Mouse (Mus musculus) ES-E14 (cell line): ENCODE data around the gene Xrcc5. TPM values are rescaled to one million over a fixed set of nuclear protein-coding genes. Genes with fewer than 3 reads are reported as not detected.
A peak's percentile ranks its signal among the peaks of the same experiment; 100 is the strongest.

Experiments used
- DNase-seq: peaks from one replicate; pipeline ENCODE4 v3.0.0-alpha.2; 2013; ENCODE audit warnings: low read depth, low spot score
- H3K27ac ChIP-seq: 2 replicates; pipeline ENCODE4 v1.5.1; 2012; ENCODE audit warnings: low read depth, mild to moderate bottlenecking, low read length, moderate library complexity, mixed read lengths; ENCODE audit not compliant: poor library complexity, insufficient read depth, severe bottlenecking
- H3K36me3 ChIP-seq: 2 replicates; pipeline ENCODE4 v1.6.1; 2012; ENCODE audit warnings: mild to moderate bottlenecking, low read length, moderate library complexity, mixed read lengths; ENCODE audit not compliant: control insufficient read depth, poor library complexity, insufficient read depth, severe bottlenecking
- H3K4me1 ChIP-seq, 2 experiments: fragments of 150-350 bp in 1 of 2; sonication (generic) in 1 of 2; 2 replicates each; pipeline ENCODE4 v1.6.1; 2012; ENCODE audit warnings: low read length in 2 of 2, mild to moderate bottlenecking in 1 of 2, mixed read lengths in 1 of 2; ENCODE audit not compliant: control insufficient read depth in 2 of 2, insufficient read depth in 2 of 2, poor library complexity in 1 of 2
- H3K4me3 ChIP-seq, 2 experiments: fragments of 150-350 bp in 1 of 2; sonication (generic) in 1 of 2; 2 replicates each; pipeline ENCODE4 v1.5.1; 2012; ENCODE audit warnings: low read length in 2 of 2, low read depth in 1 of 2, mild to moderate bottlenecking in 1 of 2, mixed read lengths in 1 of 2; ENCODE audit not compliant: insufficient read depth in 1 of 2, poor library complexity in 1 of 2, severe bottlenecking in 1 of 2
- H3K9ac ChIP-seq: 2 replicates; pipeline ENCODE4 v1.6.1; 2012; ENCODE audit warnings: low read depth, mild to moderate bottlenecking, low read length, mixed read lengths; ENCODE audit not compliant: poor library complexity, insufficient read depth, severe bottlenecking
- H3K9me3 ChIP-seq: fragments of 150-350 bp; sonication (generic); 2 replicates; pipeline ENCODE4 v1.6.1; 2012; ENCODE audit warnings: low read depth, mild to moderate bottlenecking, low read length; ENCODE audit not compliant: control insufficient read depth, insufficient read depth
- CHD2 ChIP-seq: IDR thresholded peaks from 2 replicates; pipeline ENCODE4 v1.6.1; 2014; ENCODE audit warnings: mild to moderate bottlenecking, low read depth, low read length, inconsistent platforms
- HCFC1 ChIP-seq: IDR thresholded peaks from 2 replicates; pipeline ENCODE4 v1.6.1; 2012; ENCODE audit warnings: low read length, inconsistent platforms, borderline replicate concordance; ENCODE audit not compliant: insufficient read depth
- MAFK ChIP-seq: IDR thresholded peaks from 2 replicates; pipeline ENCODE4 v1.6.1; 2014; ENCODE audit warnings: mild to moderate bottlenecking, low read depth, low read length, inconsistent platforms; ENCODE audit not compliant: insufficient read depth
- ZC3H11A ChIP-seq: IDR thresholded peaks from 2 replicates; pipeline ENCODE4 v1.6.1; 2012; ENCODE audit warnings: low read depth, mild to moderate bottlenecking, inconsistent platforms, low read length, borderline replicate concordance
- ZNF384 ChIP-seq: IDR thresholded peaks from 2 replicates; pipeline ENCODE4 v1.6.1; 2012; ENCODE audit warnings: low read depth, low read length, inconsistent platforms
- in situ Hi-C, 2 experiments: fragments of 600-800 bp; cut with MboI; formaldehyde crosslinking; loops; one replicate each; pipeline ENCODE4 v1.15.1; 2025; ENCODE audit warnings: low sequenced_read_pairs in 2 of 2, inconsistent platforms in 1 of 2; ENCODE audit not compliant: unreplicated experiment in 2 of 2
- total RNA-seq: library from RNA; depleted of rRNA; stranded (reverse); fragments of 300-350 nt; gene quantifications from 2 replicates; pipeline ENCODE4 v1.2.3, GENCODE M21; 2012

The Xrcc5 gene
- total RNA-seq, 1 experiment = 72.0 TPM

GRCm38 (mm10) chr1:72428526-72428925 is 121.3 kb downstream of the Xrcc5 start:
- no peaks in the 10 kb centered on the region for H3K9me3 ChIP-seq
- H3K27ac ChIP-seq = no peak overlapping the region
- H3K4me3 ChIP-seq = peak overlapping the region in 1 of 2 experiments; percentile 11; a peak in 3 of 4 replicates
- H3K4me1 ChIP-seq = no peaks in the 10 kb centered on the region; a peak in 1 of 4 replicates
- H3K9ac ChIP-seq = no peak overlapping the region; the same call in 1 of the 2 replicates
- no peak for TF ChIP-seq CHD2
- TF ChIP-seq HCFC1 = no peak
- TF ChIP-seq ZNF384 = no peak
- TF ChIP-seq ZC3H11A = no peak
- no peak for TF ChIP-seq MAFK
- in situ Hi-C loops = no loop called here
- DNase-seq = peak; percentile 11
- H3K36me3 ChIP-seq = no peaks in the 10 kb centered on the region

DNA sequence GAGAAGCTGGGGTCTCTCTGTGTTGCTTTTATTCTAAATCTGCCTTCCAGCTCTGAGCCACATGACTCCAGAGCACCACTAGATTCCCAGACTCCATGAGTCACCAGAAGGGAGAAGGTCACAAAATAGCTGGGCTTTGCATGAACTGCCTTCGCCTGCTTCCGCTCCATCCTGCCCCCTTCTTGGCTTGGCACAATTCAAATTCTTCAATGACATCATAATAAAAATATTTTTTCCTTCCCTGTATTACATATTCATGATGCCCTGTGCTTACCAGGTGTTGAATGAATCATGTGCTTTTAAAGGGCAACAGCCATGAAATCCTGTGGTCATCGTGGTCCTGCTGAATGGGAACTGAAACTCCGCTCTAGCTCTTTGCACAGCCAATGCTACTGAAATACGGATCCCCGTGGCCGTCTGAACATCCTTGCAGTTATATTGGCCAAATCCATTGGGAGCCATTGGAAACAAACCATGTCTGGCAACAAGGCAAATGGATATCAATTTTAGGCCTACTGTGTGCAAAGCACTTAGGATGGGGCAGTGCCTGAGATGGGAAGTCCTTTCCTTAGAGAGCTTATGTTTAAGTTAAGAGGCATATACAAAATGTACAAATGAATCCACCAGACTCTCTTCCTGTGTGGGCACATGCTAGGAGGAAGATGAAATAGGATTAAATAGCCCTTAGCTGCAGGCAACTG is 122.0 kb downstream of the Xrcc5 start:
- Histone ChIP-seq H3K27ac (no peak overlapping the region), H3K9ac (no peak overlapping the region), H3K36me3 (no peaks in the 10 kb centered on the region), H3K9me3 (no peaks in the 10 kb centered on the region), H3K4me1 (no peaks in the 10 kb centered on the region; a peak in 1 of 4 replicates), H3K4me3 (no peak overlapping the region)
- TF ChIP-seq MAFK (no peak), ZNF384 (no peak), HCFC1 (no peak), CHD2 (no peak), ZC3H11A (no peak)
- in situ Hi-C loops = no loop called here
- DNase-seq = no peak

- no peaks in the 10 kb centered on the region for H3K36me3 ChIP-seq
- H3K9ac ChIP-seq = no peak overlapping the region
- in situ Hi-C loops = no loop called here
- no peak overlapping the region for H3K27ac ChIP-seq
- no peaks in the 10 kb centered on the region; a peak in 1 of 4 replicates for H3K4me1 ChIP-seq
- no peak for TF ChIP-seq HCFC1
- TF ChIP-seq MAFK = no peak
- no peak for TF ChIP-seq CHD2
- TF ChIP-seq ZC3H11A = no peak
- no peak for TF ChIP-seq ZNF384
- no peak for DNase-seq
- H3K4me3 ChIP-seq = no peak overlapping the region
- no peaks in the 10 kb centered on the region for H3K9me3 ChIP-seq
Observed at GRCm38 (mm10) chr1:72432579-72432978, 125.4 kb downstream of the Xrcc5 start.

DNA sequence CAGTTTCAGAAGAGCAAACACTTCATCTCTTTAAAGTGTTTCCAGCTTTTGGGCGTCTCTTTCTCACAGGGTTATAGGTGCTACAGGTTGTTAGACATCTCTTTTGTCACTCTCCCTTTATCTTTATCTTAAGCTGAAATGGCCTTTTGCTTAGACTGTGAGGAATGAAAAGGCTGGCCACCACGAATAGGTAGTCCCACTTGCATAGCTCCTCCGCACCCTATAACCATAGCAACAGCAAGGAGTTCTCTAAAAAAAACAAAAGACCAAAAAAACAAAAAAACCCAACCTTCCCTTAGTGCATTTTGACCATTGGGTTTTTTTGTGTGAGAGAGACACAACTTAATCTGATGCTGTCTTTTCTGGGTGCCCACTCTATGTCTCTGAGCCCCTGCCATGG is 127.3 kb downstream of the Xrcc5 start:
- in situ Hi-C loops = no loop called here
- Histone ChIP-seq H3K4me3 (no peak overlapping the region), H3K27ac (no peak overlapping the region), H3K4me1 (no peaks in the 10 kb centered on the region), H3K9ac (no peak overlapping the region), H3K9me3 (no peaks in the 10 kb centered on the region), H3K36me3 (no peaks in the 10 kb centered on the region)
- TF ChIP-seq CHD2 (no peak), MAFK (no peak), ZNF384 (no peak), HCFC1 (no peak), ZC3H11A (no peak)
- no peak for DNase-seq
